Mouse (Mus musculus) C2C12 (cell line): ENCODE results near the gene Hoxd8.

Experiments
- CEBPB ChIP-seq: IDR thresholded peaks from one replicate; pipeline ENCODE4 v1.6.1; 2011; ENCODE audit warnings: low read depth, mild to moderate bottlenecking, control low read depth, moderate library complexity
- CTCF ChIP-seq: IDR thresholded peaks from one replicate; pipeline ENCODE4 v1.5.1; 2011; ENCODE audit not compliant: control insufficient read depth, insufficient read depth, insufficient read length
- FOSL1 ChIP-seq: IDR thresholded peaks from one replicate; pipeline ENCODE4 v1.8.0; 2011; ENCODE audit warnings: mild to moderate bottlenecking, low read length; ENCODE audit not compliant: poor library complexity, insufficient read depth, severe bottlenecking
- MAX ChIP-seq: IDR thresholded peaks from one replicate; pipeline ENCODE4 v1.6.1; 2011; ENCODE audit warnings: mild to moderate bottlenecking, control low read depth
- MYOD1 ChIP-seq: IDR thresholded peaks from one replicate; pipeline ENCODE4 v1.6.1; 2011; ENCODE audit warnings: low read depth; ENCODE audit not compliant: control insufficient read depth, insufficient read length
- MYOG ChIP-seq: IDR thresholded peaks from one replicate; pipeline ENCODE4 v1.6.1; 2011; ENCODE audit not compliant: control insufficient read depth, insufficient read length; ENCODE audit errors: extremely low read depth
- USF1 ChIP-seq: IDR thresholded peaks from one replicate; pipeline ENCODE4 v1.6.1; 2011; ENCODE audit warnings: low read depth, mild to moderate bottlenecking, control low read depth, moderate library complexity

- TF ChIP-seq CTCF, result no peak
- TF ChIP-seq USF1, result no peak
- TF ChIP-seq MAX, result no peak
- TF ChIP-seq MYOG, result no peak
- no peak for TF ChIP-seq CEBPB
- no peak for TF ChIP-seq MYOD1
- TF ChIP-seq FOSL1, result no peak
These were observed 618 bp downstream of the Hoxd8 start for GRCm38 (mm10) chr2:74704999-74705466.
